Mouse (Mus musculus) urinary bladder, postnatal 10 days (tissue): ENCODE measurements around the gene Mrps14.

Source experiments
- DNase-seq: peaks from one replicate; pipeline ENCODE4 v3.0.0; 2022; ENCODE audit warnings: low spot score

Gene Mrps14

GRCm38 (mm10) chr1:160194529-160195336, at the start of gene Mrps14:
Gene Mrps14, plus strand, starts transcription at chr1:160195215.
- peak; percentile 86 for DNase-seq

- no peak for DNase-seq
These were observed 49.4 kb upstream of the Mrps14 start for GRCm38 (mm10) chr1:160145606-160146005.

GRCm38 (mm10) chr1:160147274-160147673, 47.7 kb upstream of the Mrps14 start:
- no peak for DNase-seq

GRCm38 (mm10) chr1:160149291-160149906, 45.6 kb upstream of the Mrps14 start:
- no peak for DNase-seq

- no peak for DNase-seq
These were observed 44.3 kb upstream of the Mrps14 start for GRCm38 (mm10) chr1:160150726-160151125.

- DNase-seq: no peak
These were observed 41.5 kb upstream of the Mrps14 start, which contains the start of gene Tnn for GRCm38 (mm10) chr1:160153480-160153879. Gene Tnn, minus strand, starts transcription at chr1:160153580.

GRCm38 (mm10) chr1:160158190-160158589, 36.8 kb upstream of the Mrps14 start:
- DNase-seq: no peak

GRCm38 (mm10) chr1:160166600-160166999, 28.4 kb upstream of the Mrps14 start:
- no peak for DNase-seq

GRCm38 (mm10) chr1:160176903-160177302, 18.1 kb upstream of the Mrps14 start:
- DNase-seq: no peak

GRCm38 (mm10) chr1:160181216-160181615, 13.8 kb upstream of the Mrps14 start:
- no peak for DNase-seq

- no peak for DNase-seq
These were observed 10.5 kb upstream of the Mrps14 start for GRCm38 (mm10) chr1:160184506-160184905.

- DNase-seq: no peak
These were observed 285 bp downstream of the Mrps14 start for GRCm38 (mm10) chr1:160195337-160195663.

- DNase-seq: no peak
These were observed 10.5 kb downstream of the Mrps14 start for GRCm38 (mm10) chr1:160205486-160205885.

- DNase-seq: no peak
These were observed 14.8 kb downstream of the Mrps14 start for GRCm38 (mm10) chr1:160209844-160210243.

- no peak for DNase-seq
These were observed 15.6 kb downstream of the Mrps14 start for GRCm38 (mm10) chr1:160210566-160210965.

- DNase-seq: no peak
These were observed 16.6 kb downstream of the Mrps14 start for GRCm38 (mm10) chr1:160211597-160212122.

GRCm38 (mm10) chr1:160212123-160212691, 17.2 kb downstream of the Mrps14 start:
- DNase-seq: peak; percentile 18

- peak; percentile 100 for DNase-seq
These were observed 18.0 kb downstream of the Mrps14 start, which contains the start of gene Cacybp for GRCm38 (mm10) chr1:160212703-160213669. Gene Cacybp, minus strand, starts transcription at chr1:160212875.

GRCm38 (mm10) chr1:160214171-160214570, 19.2 kb downstream of the Mrps14 start:
- no peak for DNase-seq

- DNase-seq: no peak
These were observed 22.9 kb downstream of the Mrps14 start for GRCm38 (mm10) chr1:160217898-160218297.

- DNase-seq: no peak
These were observed 29.1 kb downstream of the Mrps14 start for GRCm38 (mm10) chr1:160224093-160224492.

- no peak for DNase-seq
These were observed 32.2 kb downstream of the Mrps14 start for GRCm38 (mm10) chr1:160227196-160227595.
